Mouse (Mus musculus): ENCODE results near the gene Olfr136.

The Olfr136 gene

GRCm38 (mm10) chr17:38329531-38329930 lies at the start of gene Olfr136:
Olfr136 (plus strand) TSS chr17:38329831.
- DNase-seq, result no peak

- DNase-seq, result no peak
These were observed 22.2 kb upstream of the Olfr136 start, which contains the start of gene Olfr137 for GRCm38 (mm10) chr17:38307470-38307869. Olfr137 (minus strand) TSS chr17:38307570.
